Mouse (Mus musculus) lung, postnatal 0 days (tissue): ENCODE measurements around the gene Ddx18. TPM values are rescaled to one million over a fixed set of nuclear protein-coding genes. Genes with fewer than 3 reads are reported as not detected.

ENCODE experiments used
- ATAC-seq: fragments of 200-750 bp; cut with Nextera tagmentation; 2 replicates; pipeline ENCODE4 v1.8.0; 2017; ENCODE audit warnings: moderate library complexity
- DNase-seq: peaks from one replicate; pipeline ENCODE4 v3.0.0-alpha.2; 2016; ENCODE audit warnings: low spot score
- H3K27ac ChIP-seq: fragments of 300-500 bp; sonication (generic); 2 replicates; pipeline ENCODE4 v1.5.1; 2014; ENCODE audit warnings: antibody characterized with exemption, mild to moderate bottlenecking, low read length, mixed read lengths
- H3K27me3 ChIP-seq: fragments of 300-500 bp; sonication (generic); replicated peaks from 2 replicates; pipeline ENCODE4 v1.6.1; 2014; ENCODE audit warnings: low read length, mixed read lengths; ENCODE audit not compliant: insufficient read depth
- H3K36me3 ChIP-seq: fragments of 300-500 bp; sonication (generic); 2 replicates; pipeline ENCODE4 v1.6.1; 2014; ENCODE audit warnings: low read length, mixed read lengths; ENCODE audit not compliant: insufficient read depth
- H3K4me1 ChIP-seq: fragments of 300-500 bp; sonication (generic); 2 replicates; pipeline ENCODE4 v1.6.1; 2014; ENCODE audit warnings: antibody characterized with exemption, low read depth, low read length, mixed read lengths; ENCODE audit not compliant: insufficient read depth
- H3K4me2 ChIP-seq: fragments of 300-500 bp; sonication (generic); replicated peaks from 2 replicates; pipeline ENCODE4 v1.6.1; 2014; ENCODE audit warnings: low read depth, mild to moderate bottlenecking, low read length, moderate library complexity, mixed read lengths
- H3K4me3 ChIP-seq: fragments of 300-500 bp; sonication (generic); 2 replicates; pipeline ENCODE4 v1.5.1; 2014; ENCODE audit warnings: low read depth, low read length
- H3K9ac ChIP-seq: fragments of 300-500 bp; sonication (generic); replicated peaks from 2 replicates; pipeline ENCODE4 v1.6.1; 2014; ENCODE audit warnings: low read depth, mild to moderate bottlenecking
- H3K9me3 ChIP-seq: fragments of 300-500 bp; sonication (generic); 2 replicates; pipeline ENCODE4 v1.6.1; 2016; ENCODE audit warnings: low read length, mixed read lengths
- CTCF ChIP-seq: IDR thresholded peaks from 2 replicates; pipeline ENCODE4 v1.5.1; 2016; ENCODE audit warnings: antibody characterized with exemption, mild to moderate bottlenecking
- EP300 ChIP-seq: IDR thresholded peaks from 2 replicates; pipeline ENCODE4 v1.6.1; 2016; ENCODE audit warnings: antibody characterized with exemption, mild to moderate bottlenecking, control low read depth
- WGBS: fragments of 180-500 bp; shearing (Covaris S2); extraction: QIAGEN DNeasy Blood & Tissue Kit; methylation state at CpG from one replicate; pipeline ENCODE4 v1.1.7; 2014; 5-methylcytosine and 5-hydroxymethylcytosine counted together
- polyA plus RNA-seq: library from polyadenylated mRNA; unstranded; fragments of >200 nt; fragmentation: Nextera tagmentation; extraction: Ambion mirVana; gene quantifications from 2 replicates; pipeline ENCODE4 v1.2.1, GENCODE M21; 2015

The Ddx18 gene
- polyA plus RNA-seq, 1 experiment from 2014 or later: 31.7 TPM

DNA sequence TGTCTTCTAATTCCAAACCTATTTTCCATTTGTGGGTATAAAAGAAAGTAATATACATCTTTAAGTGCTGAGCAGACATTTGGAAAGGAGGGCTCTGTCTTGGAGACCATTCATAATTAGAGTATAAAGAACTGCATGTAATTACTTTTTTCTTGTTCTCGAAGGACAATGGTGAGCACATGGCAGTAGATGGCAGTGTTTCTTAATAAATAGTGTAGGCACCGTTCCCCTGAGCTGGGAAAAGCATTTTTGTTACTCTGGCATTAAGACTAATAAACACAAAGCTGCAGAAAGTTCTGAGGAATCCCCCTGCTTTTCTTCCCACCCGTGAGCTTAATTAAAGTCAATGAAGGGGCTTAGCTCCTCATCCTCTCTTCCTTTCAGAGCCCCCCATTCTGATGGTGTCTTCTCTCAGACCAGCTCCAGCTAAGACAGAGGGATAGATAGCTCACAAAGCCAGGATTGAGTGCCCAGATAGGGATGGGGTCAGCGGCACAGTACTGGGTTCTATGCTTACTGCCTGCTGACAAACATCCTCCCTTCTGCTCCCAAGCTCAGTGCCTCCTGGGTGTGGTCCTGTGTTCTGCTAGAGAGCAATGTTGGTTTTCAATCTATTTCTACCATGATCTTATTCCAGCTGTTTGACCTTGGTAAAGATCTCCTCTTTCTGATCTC lies 29.3 kb upstream of the Ddx18 start:
- Histone ChIP-seq H3K27me3 (no peaks in the 10 kb centered on the region), H3K36me3 (no peaks in the 10 kb centered on the region), H3K4me3 (no peak overlapping the region), H3K4me2 (no peak overlapping the region), H3K27ac (no peak overlapping the region), H3K9me3 (no peaks in the 10 kb centered on the region), H3K4me1 (no peaks in the 10 kb centered on the region), H3K9ac (no peak overlapping the region)
- DNase-seq (peak; percentile 27), ATAC-seq (no peak)
- TF ChIP-seq EP300 (no peak), CTCF (peak; percentile 49)
- 28% methylated on average over 4 of the region's 4 CpGs for WGBS

DNA sequence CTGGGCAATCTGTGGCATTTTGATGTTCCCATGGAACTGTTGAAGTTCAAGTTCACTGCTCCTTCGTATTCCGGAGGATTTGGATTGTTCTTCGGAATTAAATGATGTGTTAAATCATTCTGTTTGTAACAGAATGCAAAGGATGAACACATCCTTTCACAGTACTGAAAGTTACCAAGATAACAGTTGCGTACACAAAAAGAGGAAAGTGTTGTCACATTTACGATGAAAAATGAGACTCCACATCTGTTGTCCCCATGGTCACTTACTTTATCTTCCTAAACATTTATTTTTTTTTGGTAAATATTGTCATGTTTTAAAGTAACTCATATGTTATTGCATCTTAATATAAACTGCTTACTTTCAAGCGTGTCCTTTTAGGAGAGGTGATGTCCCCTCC lies 17.0 kb upstream of the Ddx18 start:
- peak; percentile 6 for DNase-seq
- no peak for TF ChIP-seq EP300
- no peak for TF ChIP-seq CTCF
- H3K27ac ChIP-seq: no peak overlapping the region
- H3K9me3 ChIP-seq: no peaks in the 10 kb centered on the region
- WGBS: 36% methylated on average over 6 of the region's 6 CpGs
- no peak overlapping the region for H3K9ac ChIP-seq
- H3K4me1 ChIP-seq: no peaks in the 10 kb centered on the region
- no peak overlapping the region for H3K4me2 ChIP-seq
- no peaks in the 10 kb centered on the region for H3K36me3 ChIP-seq
- no peaks in the 10 kb centered on the region for H3K27me3 ChIP-seq
- H3K4me3 ChIP-seq: no peak overlapping the region
- ATAC-seq: no peak

DNA sequence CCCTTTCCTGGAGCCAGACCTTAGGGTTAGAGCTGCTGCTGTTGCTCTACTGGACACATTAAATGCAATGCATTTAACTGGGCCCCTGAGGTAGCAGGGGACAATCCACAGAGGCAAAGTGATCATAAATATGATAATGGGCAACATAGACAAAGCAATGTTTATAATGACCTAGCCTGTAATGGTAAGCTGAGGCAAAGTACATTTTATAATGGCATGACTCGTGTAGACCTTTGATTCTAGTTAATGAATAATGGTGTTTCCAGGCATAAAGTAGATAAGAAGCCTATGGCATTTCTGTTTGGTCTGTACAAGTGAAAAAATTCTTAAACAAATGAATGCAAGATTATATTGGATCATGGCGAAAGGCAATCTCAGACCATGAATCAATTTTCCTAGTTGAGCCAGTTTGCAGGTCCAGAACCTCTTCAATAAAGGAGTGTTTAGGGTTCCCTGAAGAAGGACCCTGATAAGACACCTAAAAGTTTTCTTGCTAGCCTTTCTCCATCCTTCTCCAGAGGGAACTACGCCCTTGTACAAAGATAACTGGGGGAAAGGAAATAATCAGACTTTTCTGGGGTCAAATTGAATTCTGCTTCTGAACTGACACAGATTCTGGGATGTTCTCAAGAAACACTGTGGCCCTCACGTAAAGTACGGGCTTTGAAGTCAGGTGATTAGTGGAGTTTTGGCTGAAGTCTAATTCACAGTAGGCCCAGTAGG lies 13.5 kb upstream of the Ddx18 start:
- no peaks in the 10 kb centered on the region for H3K4me1 ChIP-seq
- WGBS: 77% methylated on average over 5 of the region's 5 CpGs

DNA sequence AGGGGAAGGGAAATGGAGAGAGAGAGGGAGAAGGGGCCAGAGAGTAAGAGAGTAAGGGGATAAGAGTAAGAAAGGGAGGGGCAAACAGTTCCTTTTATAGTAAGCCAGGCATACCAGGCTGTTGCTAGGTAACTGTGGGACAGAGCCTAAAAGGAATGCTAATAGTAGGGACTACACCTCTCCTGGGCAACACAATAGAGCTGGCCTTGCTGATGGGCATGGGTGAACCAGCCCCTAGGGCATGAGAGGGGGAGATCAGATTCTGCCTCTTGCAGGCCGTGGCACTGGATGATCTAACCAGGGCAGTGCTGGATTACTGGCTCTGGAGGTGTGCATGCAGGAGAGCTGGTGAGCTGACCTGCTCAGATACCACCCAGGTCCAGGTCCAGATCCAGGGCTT lies 9.7 kb upstream of the Ddx18 start:
- no peaks in the 10 kb centered on the region for H3K9me3 ChIP-seq
- no peak overlapping the region for H3K9ac ChIP-seq
- no peaks in the 10 kb centered on the region for H3K4me1 ChIP-seq
- no peak overlapping the region for H3K4me2 ChIP-seq
- no peaks in the 10 kb centered on the region for H3K27me3 ChIP-seq
- DNase-seq (no peak), ATAC-seq (no peak)
- H3K4me3 ChIP-seq: no peak overlapping the region
- WGBS: 53% methylated on average over 1 of the region's 1 CpGs
- H3K36me3 ChIP-seq: no peaks in the 10 kb centered on the region
- H3K27ac ChIP-seq: no peak overlapping the region
- no peak for TF ChIP-seq CTCF
- no peak for TF ChIP-seq EP300

More for the DNA sequence above, 13.5 kb upstream of the Ddx18 start:
- Histone ChIP-seq H3K27ac (no peak overlapping the region), H3K9ac (no peak overlapping the region), H3K4me3 (no peak overlapping the region), H3K4me2 (no peak overlapping the region), H3K36me3 (no peaks in the 10 kb centered on the region), H3K9me3 (no peaks in the 10 kb centered on the region), H3K27me3 (no peaks in the 10 kb centered on the region)
- ATAC-seq (no peak), DNase-seq (no peak)
- TF ChIP-seq CTCF (no peak), EP300 (no peak)

DNA sequence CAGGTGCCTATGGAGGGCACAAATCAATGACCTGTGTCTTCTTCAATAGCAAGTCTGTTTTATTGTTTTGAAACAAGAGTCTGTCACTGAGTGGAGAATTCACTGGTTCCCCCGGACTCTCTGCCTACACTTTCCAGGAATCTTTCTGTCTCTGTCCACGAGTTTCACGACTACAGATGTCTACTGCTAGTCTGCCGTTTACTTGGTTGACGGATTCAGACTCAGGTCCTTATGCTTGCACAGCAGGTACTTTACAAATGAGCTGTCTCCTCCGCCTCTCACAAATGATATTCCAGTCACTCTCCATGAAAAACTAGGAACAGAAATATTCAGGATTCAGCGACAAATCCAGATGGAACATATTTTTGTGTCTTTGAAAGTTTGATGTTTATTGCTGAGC lies 2.7 kb upstream of the Ddx18 start:
- no peak overlapping the region for H3K9ac ChIP-seq
- 77% methylated on average over 7 of the region's 7 CpGs for WGBS
- ATAC-seq: no peak
- no peak overlapping the region for H3K4me3 ChIP-seq
- no peak for DNase-seq
- H3K27me3 ChIP-seq: no peaks in the 10 kb centered on the region
- H3K27ac ChIP-seq: no peak overlapping the region
- no peaks in the 10 kb centered on the region for H3K4me1 ChIP-seq
- no peak for TF ChIP-seq CTCF
- TF ChIP-seq EP300: no peak
- H3K36me3 ChIP-seq: no peaks in the 10 kb centered on the region
- H3K9me3 ChIP-seq: no peaks in the 10 kb centered on the region
- no peak overlapping the region for H3K4me2 ChIP-seq

DNA sequence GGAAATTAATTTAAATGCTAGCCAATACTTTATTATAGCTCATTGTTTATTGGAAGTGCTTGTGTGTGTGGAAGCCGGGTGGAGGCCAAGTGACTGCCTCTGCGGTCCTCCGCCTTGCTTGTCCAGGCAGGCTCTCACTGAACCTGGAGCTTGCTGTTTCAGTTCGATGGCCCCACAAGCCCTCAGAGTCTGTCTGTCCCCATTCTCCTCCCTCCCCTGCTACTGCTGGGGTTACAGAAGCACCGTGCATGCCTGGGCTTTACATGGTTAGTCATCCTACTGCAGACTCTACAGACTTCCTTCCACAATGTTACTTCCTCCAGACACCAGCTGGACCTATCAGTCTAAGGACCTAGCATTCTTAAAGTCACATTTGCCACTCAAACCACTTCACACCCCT lies 9.9 kb downstream of the Ddx18 start:
- Histone ChIP-seq H3K36me3 (peaks cover 58% of the 10 kb centered on the region), H3K27ac (no peak overlapping the region), H3K9me3 (no peaks in the 10 kb centered on the region), H3K9ac (no peak overlapping the region), H3K27me3 (no peaks in the 10 kb centered on the region), H3K4me1 (no peaks in the 10 kb centered on the region), H3K4me2 (no peak overlapping the region), H3K4me3 (no peak overlapping the region)
- no peak for TF ChIP-seq EP300
- no peak for TF ChIP-seq CTCF
- ATAC-seq: no peak
- no peak for DNase-seq
- WGBS: 96% methylated on average over 5 of the region's 5 CpGs
